Mouse (Mus musculus) left cerebral cortex, postnatal 10 days (tissue): ENCODE measurements around the gene Haus4. TPM values are rescaled to one million over a fixed set of nuclear protein-coding genes. Genes with fewer than 3 reads are reported as not detected.

Source experiments
- DNase-seq, 2 experiments: peaks; one replicate each; pipeline ENCODE4 v3.0.0; 2021 to 2022; ENCODE audit warnings: low spot score in 2 of 2, mixed read lengths in 1 of 2; ENCODE audit errors: extremely low spot score in 1 of 2
- intact Hi-C: fragments of 180-260 bp; cut with DNase I; formaldehyde crosslinking; loops from one replicate; pipeline ENCODE4 v1.15.1; 2025
- total RNA-seq, 2 experiments: library from RNA; stranded (reverse); gene quantifications; 2 replicates each; pipeline ENCODE4 v1.2.3; 2021

Haus4 gene
- total RNA-seq: 1 to 10 TPM; 3.3 to 4.5 TPM

DNA sequence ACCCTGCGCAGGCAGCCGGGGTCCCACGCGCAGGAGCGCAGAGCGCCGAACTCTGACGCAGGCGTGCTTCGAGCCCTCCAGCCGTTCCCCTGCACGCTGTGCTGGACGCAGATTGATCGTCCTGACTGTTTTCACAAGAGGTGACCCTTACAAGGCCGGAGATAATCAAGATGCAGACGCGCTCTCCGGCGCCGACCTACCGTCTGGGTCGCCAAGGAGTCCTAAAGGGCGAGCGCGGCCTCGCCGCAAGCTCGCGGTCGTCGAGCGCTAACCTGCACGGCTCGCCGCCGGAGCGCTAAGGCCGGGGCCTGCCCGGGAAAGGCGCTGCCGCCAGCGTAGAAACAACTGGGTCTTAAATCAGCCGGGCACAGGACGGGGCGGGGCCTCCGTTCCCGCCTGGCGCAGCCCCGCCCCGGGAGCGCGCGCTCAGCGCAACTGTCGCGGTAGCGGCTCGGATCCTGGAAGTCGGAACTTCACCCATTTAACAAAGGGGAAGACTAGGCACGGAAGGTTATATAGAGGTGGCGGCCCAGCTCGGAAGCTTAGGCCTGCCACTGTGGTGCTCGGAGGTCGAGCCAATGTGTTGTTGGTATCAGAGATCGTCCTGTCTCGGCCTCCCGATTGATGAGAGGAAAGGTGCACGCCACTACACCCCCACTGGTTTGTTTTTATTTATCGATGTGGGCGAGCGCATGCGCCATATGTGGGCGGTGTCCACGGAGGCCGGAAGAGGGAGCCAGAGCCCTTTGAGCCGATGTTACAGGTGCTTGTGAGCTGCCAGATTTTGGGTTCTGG, at the start of gene Haus4:
TSS of gene Haus4 (minus strand) at position 642 of the 795 bp plus-strand sequence.
- DNase-seq: peak; percentile 27 to 88
- intact Hi-C loops: no loop called here

DNA sequence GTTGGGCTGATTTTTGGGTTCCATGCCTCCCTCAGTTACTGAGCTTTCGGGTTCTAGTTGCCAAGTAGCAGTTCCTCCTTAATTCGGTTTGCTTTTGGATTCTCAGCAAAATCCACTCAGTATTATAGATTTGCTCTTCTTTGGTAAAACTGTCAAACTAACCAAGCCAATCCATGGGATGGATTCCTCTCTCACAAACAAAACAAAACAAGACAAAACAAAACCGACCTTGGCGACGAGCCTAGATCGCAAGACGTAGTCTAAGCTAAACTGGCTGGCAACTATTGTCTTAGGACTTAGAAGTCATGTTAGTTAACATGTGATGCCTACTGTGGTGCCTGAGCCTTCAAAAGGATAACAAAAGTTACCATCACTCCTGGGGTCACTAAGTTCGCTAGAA, 49.3 kb upstream of the Haus4 start:
- no peak for DNase-seq
- intact Hi-C loops: no loop called here

DNA sequence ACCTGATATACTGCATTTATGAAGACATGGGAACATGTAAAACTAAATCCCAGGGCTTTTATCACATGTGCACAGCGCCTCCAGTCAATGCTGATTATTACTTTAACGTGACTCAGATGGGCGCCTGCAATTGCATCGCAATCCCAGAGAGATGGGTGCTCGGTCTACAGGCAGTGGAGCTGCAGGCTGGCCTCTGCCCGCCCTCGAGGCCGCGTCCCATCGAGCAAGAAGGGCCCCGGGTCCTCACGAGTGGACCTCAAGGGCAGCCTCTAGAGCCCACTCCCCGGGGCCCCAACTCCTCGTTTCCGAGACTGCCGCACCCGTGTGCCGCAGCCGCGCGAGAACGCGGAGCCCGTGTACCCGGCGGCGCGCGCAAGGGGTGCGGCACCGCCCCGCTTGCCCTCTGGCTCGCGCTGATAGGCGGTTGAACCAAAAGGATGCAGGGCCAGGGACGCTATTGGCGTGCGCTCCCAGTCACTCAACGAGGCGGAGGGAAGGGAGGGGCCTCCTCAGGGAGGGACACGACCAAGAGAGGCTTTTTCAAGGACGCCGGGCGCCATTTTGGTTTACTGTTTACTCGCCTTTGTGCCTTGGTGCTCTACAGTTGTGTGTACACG, 48.7 kb upstream of the Haus4 start:
- intact Hi-C loops: no loop called here
- DNase-seq: peak; percentile 96 to 98

- DNase-seq: no peak
- intact Hi-C loops: no loop called here
These were observed 48.2 kb upstream of the Haus4 start for GRCm38 (mm10) chr14:54602613-54603012.

GRCm38 (mm10) chr14:54601601-54602000, 47.2 kb upstream of the Haus4 start:
- intact Hi-C loops: no loop called here
- DNase-seq: no peak

DNA sequence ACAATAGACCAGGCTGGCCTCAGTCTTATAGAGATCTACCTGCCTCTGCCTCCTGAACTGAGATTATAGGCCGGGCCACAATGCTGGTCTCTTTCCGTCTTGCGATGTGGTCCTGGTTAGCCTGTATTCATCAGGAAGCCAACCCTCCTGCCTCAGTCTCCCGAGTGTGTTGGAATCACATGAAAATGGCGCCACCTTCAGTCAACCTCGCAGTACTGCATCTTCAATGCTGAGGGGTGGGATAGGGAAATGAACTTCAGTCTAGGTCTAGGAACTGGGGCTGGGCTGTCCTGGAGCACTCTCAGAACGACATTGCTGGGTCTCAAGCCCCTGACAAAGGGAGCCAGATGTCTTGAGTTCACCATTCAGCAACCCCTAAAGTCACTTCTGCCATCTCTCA, 42.7 kb upstream of the Haus4 start:
- intact Hi-C loops: no loop called here
- DNase-seq: no peak

DNA sequence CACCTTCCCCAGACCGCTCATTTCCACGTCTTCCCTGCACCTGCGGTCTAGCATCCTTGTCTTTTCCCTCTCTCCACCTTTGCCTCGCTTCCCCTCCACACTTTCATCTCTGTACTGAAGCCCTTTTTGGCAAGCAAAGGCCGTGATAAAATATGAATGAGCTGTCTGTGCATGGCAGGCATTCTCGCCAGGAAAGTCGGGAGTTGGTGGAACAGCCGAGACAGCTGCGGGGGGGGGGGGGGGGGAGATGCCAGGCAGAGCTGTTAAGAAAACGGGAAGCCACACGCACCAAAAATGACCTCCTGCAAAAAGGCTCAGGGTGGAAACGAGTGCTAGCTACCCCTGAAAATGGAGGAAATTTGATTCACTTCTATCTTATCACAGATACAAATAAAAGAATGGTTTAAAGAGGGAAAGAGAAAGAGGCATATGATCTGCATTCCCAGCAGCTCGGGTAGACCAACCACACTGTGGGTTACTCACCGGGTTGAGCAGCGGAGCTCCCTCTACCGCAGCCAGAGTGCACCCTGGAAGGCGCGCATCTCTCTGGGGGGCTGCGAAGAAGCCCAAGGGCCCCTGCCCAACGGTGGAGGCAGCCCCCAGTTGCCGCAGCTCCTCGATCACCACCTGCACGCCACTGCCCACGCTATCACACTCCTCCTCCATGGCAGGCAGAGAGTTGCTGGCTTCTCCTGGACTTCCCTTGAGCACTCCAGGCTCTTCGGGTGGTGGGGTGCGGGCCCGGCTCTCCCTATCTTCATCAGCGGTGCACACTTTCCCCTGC, 40.4 kb upstream of the Haus4 start:
- intact Hi-C loops: no loop called here
- no peak for DNase-seq

DNA sequence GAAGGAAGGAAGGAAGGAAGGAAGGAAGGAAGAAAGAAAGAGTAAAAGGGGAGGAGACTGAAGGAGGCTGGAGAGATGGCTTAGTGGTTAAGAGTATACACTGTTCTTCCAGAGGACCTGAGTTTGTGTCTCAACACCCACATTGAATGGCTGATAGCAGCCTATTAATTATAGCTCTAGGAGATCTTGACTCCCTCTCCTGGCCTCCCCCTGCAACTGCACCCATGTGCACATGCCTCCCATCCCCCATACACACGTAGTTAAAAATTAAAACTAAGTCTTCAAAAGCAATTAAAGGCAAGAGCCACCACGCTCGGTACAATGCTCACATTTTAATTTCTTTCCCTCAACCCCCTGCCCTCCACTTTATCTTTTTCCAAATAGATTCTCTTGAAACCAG, 39.6 kb upstream of the Haus4 start:
- intact Hi-C loops: no loop called here
- no peak for DNase-seq

DNA sequence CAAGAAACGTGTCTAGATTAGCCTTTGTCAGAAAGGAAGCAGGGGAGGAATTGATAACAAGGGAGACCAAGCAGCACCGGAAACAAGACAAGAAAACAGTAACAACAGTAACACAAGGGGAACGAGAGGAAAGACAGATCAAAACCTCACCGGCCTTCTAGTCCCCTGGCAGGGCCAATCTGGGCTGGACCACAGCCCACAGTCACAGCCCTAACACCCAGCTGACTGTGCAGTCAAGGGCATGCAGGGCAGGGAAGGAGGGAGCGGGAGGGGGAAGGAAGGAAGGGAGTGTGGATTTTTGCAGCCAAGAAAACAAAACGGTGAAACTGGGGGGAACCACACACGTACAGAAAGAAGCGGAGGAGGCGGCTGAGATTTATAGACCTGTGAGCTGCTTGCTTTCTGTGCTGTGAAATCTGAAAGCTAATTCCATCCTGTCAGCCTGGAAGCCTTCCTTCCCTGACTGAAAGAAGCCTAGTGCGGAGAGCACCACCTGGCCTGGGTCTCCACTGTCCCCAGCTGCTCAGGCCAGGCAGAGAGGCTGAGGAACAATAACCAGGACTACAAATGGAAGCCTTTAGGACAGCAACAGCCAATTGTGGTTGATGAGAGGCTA, 38.0 kb upstream of the Haus4 start:
- peak; percentile 56 to 61 for DNase-seq
- intact Hi-C loops: no loop called here

DNA sequence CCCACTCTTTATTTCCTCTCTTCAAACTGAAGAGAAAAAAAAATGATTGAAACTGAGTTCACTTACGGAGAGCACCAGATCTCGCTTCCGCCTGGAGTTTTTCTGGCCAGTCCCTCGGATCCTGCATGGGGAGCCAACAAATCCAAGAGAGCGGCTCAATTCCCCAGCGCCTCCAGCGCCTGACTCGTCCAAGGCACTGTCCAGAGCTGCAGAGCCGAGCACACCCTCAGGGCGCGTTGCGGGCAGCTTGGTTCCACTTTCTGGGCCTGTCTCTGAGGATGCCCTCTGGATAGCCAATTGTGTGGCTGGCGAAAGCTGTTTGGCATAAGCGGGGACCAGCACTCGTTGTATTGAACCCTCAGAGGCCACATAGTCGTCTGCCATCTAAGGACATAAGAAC, 36.6 kb upstream of the Haus4 start:
- no peak for DNase-seq
- intact Hi-C loops: no loop called here

- DNase-seq: peak in 1 of 2 experiments; percentile 73
- intact Hi-C loops: loop anchor here (5.0 kb wide), 1 partner anchor 33 kb away; the partner anchor contains the start of gene Psmb5
These were observed 29.4 kb upstream of the Haus4 start for GRCm38 (mm10) chr14:54583681-54584338.

DNA sequence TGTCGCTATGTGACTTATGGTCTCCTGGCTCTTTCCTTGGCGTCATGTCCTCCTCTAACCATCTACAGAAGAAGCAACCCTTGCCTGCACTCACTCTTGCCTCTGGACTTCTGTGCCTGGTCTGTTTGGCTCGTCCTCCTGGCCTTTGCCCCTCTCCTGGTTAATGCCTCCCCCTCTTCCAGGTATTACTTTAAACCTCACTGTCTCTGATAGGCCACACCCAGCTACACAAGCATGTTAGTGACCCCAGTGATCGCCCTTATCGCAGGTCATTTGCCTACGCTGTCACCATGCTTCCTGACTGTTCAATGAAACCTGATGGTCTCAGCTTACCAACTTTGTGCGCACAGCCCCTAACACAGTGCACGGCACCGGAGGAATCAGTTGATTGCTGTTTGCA, 28.1 kb upstream of the Haus4 start:
- intact Hi-C loops: loop anchor here (5.0 kb wide), 1 partner anchor 35 kb away; the partner anchor contains the start of gene Psmb5
- no peak for DNase-seq

GRCm38 (mm10) chr14:54579638-54580037, 25.2 kb upstream of the Haus4 start:
- intact Hi-C loops: loop anchor here (5.0 kb wide), 1 partner anchor 38 kb away; the partner anchor contains the start of gene Psmb5

GRCm38 (mm10) chr14:54578063-54578462, 23.6 kb upstream of the Haus4 start:
- intact Hi-C loops: no loop called here
- DNase-seq: no peak

More at GRCm38 (mm10) chr14:54579638-54580037, 25.2 kb upstream of the Haus4 start:
- no peak for DNase-seq

- intact Hi-C loops: no loop called here
These were observed 22.9 kb upstream of the Haus4 start, which contains the start of gene Ajuba for GRCm38 (mm10) chr14:54577089-54577982. Gene Ajuba (minus strand): TSS chr14:54577558.

GRCm38 (mm10) chr14:54576241-54577088, 22.0 kb upstream of the Haus4 start:
- intact Hi-C loops: no loop called here
- DNase-seq: peak in 1 of 2 experiments; percentile 49

More at GRCm38 (mm10) chr14:54577089-54577982, 22.9 kb upstream of the Haus4 start, which contains the start of gene Ajuba:
- DNase-seq: peak; percentile 71 to 93
